ENCODE assay signal across 17 mouse cellular contexts in genomic region chr19:6181629-6182028, GRCm38 (mm10). TPM values are rescaled to one million over a fixed set of nuclear protein-coding genes. Genes with fewer than 3 reads are reported as not detected.
DNase-seq lines count a peak whose midpoint lies in the region; ATAC-seq lines count a peak whose summit lies in the region.
"Had no signal": no experiment of that assay in that cellular context is flagged by ENCODE, and none has a peak within 500 bp of the region (broad histone marks: within the 10 kb centered on the region; RNA-seq: fewer than 3 reads in every experiment).

No protein-coding gene starts in this region.

- intact Hi-C loops in left cerebral cortex, postnatal 4 days (cut with DNase I): no loop called here

- peak; percentile 32 for DNase-seq in adrenal gland, postnatal 14 days
- no peak for DNase-seq in adrenal gland, adult 18-20 months (ENCODE audit: low spot score in 2 of 2)
- peak; percentile 23 for DNase-seq in midbrain, embryonic 10.5 days (ENCODE audit: low spot score)
- DNase-seq in midbrain, embryonic 11.5 days (ENCODE audit: low spot score, missing footprints): no peak
- peak; percentile 11 for DNase-seq in c-Kit-positive CD71-positive TER-119-positive erythroid progenitor cells, embryonic 14.5 days (ENCODE audit: low spot score)
- peak; percentile 58 for DNase-seq in mesoderm, embryonic 11.5 days (ENCODE audit: low read depth, low spot score)
- DNase-seq in left cerebral cortex, postnatal 4 days: no peak
- DNase-seq in forebrain, embryonic 10.5 days (ENCODE audit: extremely low spot score, low spot score): no peak
- DNase-seq: cerebellum, adult 9-11 months; kidney, postnatal 25 days; thymus, adult 18-20 months had no signal

- no peaks in the 10 kb centered on the region for H3K36me3 ChIP-seq in midbrain, embryonic 10.5 days
- H3K36me3 ChIP-seq in midbrain, embryonic 11.5 days (ENCODE audit: control insufficient read depth, insufficient read depth, low read length): no peaks in the 10 kb centered on the region
- H3K36me3 ChIP-seq in forebrain, embryonic 10.5 days (replicated peaks): no peaks in the 10 kb centered on the region
- H3K36me3 ChIP-seq: forebrain, embryonic 12.5 days; limb, embryonic 12.5 days; neural tube, embryonic 13.5 days had no signal

- no peak overlapping the region for H3K27ac ChIP-seq in midbrain, embryonic 10.5 days (replicated peaks)
- H3K27ac ChIP-seq in midbrain, embryonic 11.5 days (ENCODE audit: low read depth, low read length): no peak overlapping the region
- H3K27ac ChIP-seq in forebrain, embryonic 10.5 days: no peak overlapping the region
- H3K27ac ChIP-seq: forebrain, embryonic 12.5 days; limb, embryonic 12.5 days; neural tube, embryonic 13.5 days had no signal

- no peak overlapping the region for H3K9ac ChIP-seq in midbrain, embryonic 11.5 days (ENCODE audit: low read length)
- H3K9ac ChIP-seq: forebrain, embryonic 12.5 days; limb, embryonic 12.5 days; neural tube, embryonic 13.5 days had no signal

- H3K27me3 ChIP-seq in midbrain, embryonic 10.5 days (ENCODE audit: low read depth, poor library complexity, severe bottlenecking): no peaks in the 10 kb centered on the region
- no peaks in the 10 kb centered on the region for H3K27me3 ChIP-seq in midbrain, embryonic 11.5 days (ENCODE audit: control insufficient read depth, insufficient read depth, low read length)
- no peaks in the 10 kb centered on the region for H3K27me3 ChIP-seq in forebrain, embryonic 10.5 days (ENCODE audit: poor library complexity, severe bottlenecking)
- H3K27me3 ChIP-seq: forebrain, embryonic 12.5 days; limb, embryonic 12.5 days; neural tube, embryonic 13.5 days had no signal

- H3K9me3 ChIP-seq in midbrain, embryonic 10.5 days (replicated peaks): peaks cover 7% of the 10 kb centered on the region; the same call in 1 of the 2 replicates
- no peaks in the 10 kb centered on the region for H3K9me3 ChIP-seq in midbrain, embryonic 11.5 days (ENCODE audit: control insufficient read depth, low read length)
- H3K9me3 ChIP-seq in forebrain, embryonic 10.5 days: peaks cover 5% of the 10 kb centered on the region; the same call in 1 of the 2 replicates
- H3K9me3 ChIP-seq: forebrain, embryonic 12.5 days; limb, embryonic 12.5 days; neural tube, embryonic 13.5 days had no signal

- H3K4me1 ChIP-seq in midbrain, embryonic 10.5 days: peaks cover 6% of the 10 kb centered on the region
- no peaks in the 10 kb centered on the region for H3K4me1 ChIP-seq in midbrain, embryonic 11.5 days (ENCODE audit: control insufficient read depth, insufficient read depth, low read length)
- peaks cover 3% of the 10 kb centered on the region; the same call in 1 of the 2 replicates for H3K4me1 ChIP-seq in forebrain, embryonic 10.5 days
- H3K4me1 ChIP-seq: neural tube, embryonic 13.5 days had no signal

- no peak overlapping the region for H3K4me3 ChIP-seq in midbrain, embryonic 10.5 days
- no peak overlapping the region for H3K4me3 ChIP-seq in midbrain, embryonic 11.5 days (ENCODE audit: low read depth, low read length)
- H3K4me3 ChIP-seq in forebrain, embryonic 10.5 days: no peak overlapping the region
- H3K4me3 ChIP-seq: forebrain, embryonic 12.5 days; limb, embryonic 12.5 days; neural tube, embryonic 13.5 days had no signal

- ATAC-seq in midbrain, embryonic 11.5 days (ENCODE audit: low FRiP score): no peak

- H3K4me2 ChIP-seq in midbrain, embryonic 11.5 days: no peak overlapping the region
- H3K4me2 ChIP-seq: forebrain, embryonic 12.5 days; limb, embryonic 12.5 days; neural tube, embryonic 13.5 days had no signal

- 28% methylated on average over 5 of the region's 5 CpGs for WGBS in midbrain, embryonic 10.5 days
- 22% methylated on average over 5 of the region's 5 CpGs for WGBS in midbrain, embryonic 11.5 days
- 25% methylated on average over 5 of the region's 5 CpGs for WGBS in forebrain, embryonic 10.5 days

RNA-seq across cellular contexts. Expression of gene Majin, which starts 2.6 kb away (rescaled TPM):
- total RNA-seq in adrenal gland, postnatal 14 days (2021): 1.0 and 1.2 TPM in 2 replicates
- 1 to 10 TPM in 1 of 2 experiments, under 1 TPM in 1; 0.99 to 1.3 TPM for total RNA-seq in adrenal gland, adult 18-20 months (2021)
- not detected in 2 replicates for polyA plus RNA-seq in midbrain, embryonic 10.5 days (2016; fragmentation: Nextera tagmentation; extraction: Ambion mirVana)
- polyA plus RNA-seq in midbrain, embryonic 11.5 days (2014; fragmentation: Nextera tagmentation; extraction: Ambion mirVana): not detected in 2 replicates
- not detected for total RNA-seq in left cerebral cortex, postnatal 4 days (2021)
- not detected in 2 replicates for polyA plus RNA-seq in forebrain, embryonic 10.5 days (2016; fragmentation: Nextera tagmentation; extraction: Ambion mirVana)
- total RNA-seq: gastrocnemius, postnatal 4 days; heart, postnatal 14 days had no signal
- polyA plus RNA-seq: C2C12; forebrain, embryonic 12.5 days; limb, embryonic 12.5 days; neural tube, embryonic 13.5 days had no signal

RNA-seq across cellular contexts. Expression of gene Arl2, which starts 40.3 kb away (rescaled TPM):
- 61.2 and 61.5 TPM in 2 replicates for total RNA-seq in adrenal gland, postnatal 14 days (2021)
- total RNA-seq in adrenal gland, adult 18-20 months (2021): 10 to 100 TPM; 84.7 to 87.7 TPM
- polyA plus RNA-seq in midbrain, embryonic 10.5 days (2016; fragmentation: Nextera tagmentation; extraction: Ambion mirVana): 118 and 124 TPM in 2 replicates
- polyA plus RNA-seq in midbrain, embryonic 11.5 days (2014; fragmentation: Nextera tagmentation; extraction: Ambion mirVana): 75.6 and 86.1 TPM in 2 replicates
- 10 to 100 TPM; 54.3 to 62.5 TPM for total RNA-seq in left cerebral cortex, postnatal 4 days (2021)
- 112 and 113 TPM in 2 replicates for polyA plus RNA-seq in forebrain, embryonic 10.5 days (2016; fragmentation: Nextera tagmentation; extraction: Ambion mirVana)

RNA-seq across cellular contexts. Expression of gene Batf2, which starts 40.8 kb away (rescaled TPM):
- 0.52 and 1.5 TPM in 2 replicates for total RNA-seq in adrenal gland, postnatal 14 days (2021)
- total RNA-seq in adrenal gland, adult 18-20 months (2021): 1 to 10 TPM; 1.6 to 3.1 TPM
- not detected in 2 replicates for polyA plus RNA-seq in midbrain, embryonic 10.5 days (2016; fragmentation: Nextera tagmentation; extraction: Ambion mirVana)
- not detected in 2 replicates for polyA plus RNA-seq in midbrain, embryonic 11.5 days (2014; fragmentation: Nextera tagmentation; extraction: Ambion mirVana)
- not detected for total RNA-seq in left cerebral cortex, postnatal 4 days (2021)
- not detected in 2 replicates for polyA plus RNA-seq in forebrain, embryonic 10.5 days (2016; fragmentation: Nextera tagmentation; extraction: Ambion mirVana)
- polyA plus RNA-seq: forebrain, embryonic 12.5 days; limb, embryonic 12.5 days; neural tube, embryonic 13.5 days had no signal

RNA-seq across cellular contexts. Expression of gene Gpha2, which starts 44.6 kb away (rescaled TPM):
- 19.6 and 20.2 TPM in 2 replicates for total RNA-seq in adrenal gland, postnatal 14 days (2021)
- 10 to 100 TPM; 21.9 to 24.2 TPM for total RNA-seq in adrenal gland, adult 18-20 months (2021)
- not detected in 2 replicates for polyA plus RNA-seq in midbrain, embryonic 10.5 days (2016; fragmentation: Nextera tagmentation; extraction: Ambion mirVana)
- 0.39 and 0.40 TPM in 2 replicates for polyA plus RNA-seq in midbrain, embryonic 11.5 days (2014; fragmentation: Nextera tagmentation; extraction: Ambion mirVana)
- total RNA-seq in left cerebral cortex, postnatal 4 days (2021): not detected
- polyA plus RNA-seq in forebrain, embryonic 10.5 days (2016; fragmentation: Nextera tagmentation; extraction: Ambion mirVana): 0.58 TPM in 1 of 2 replicates, not detected in the other
- total RNA-seq: gastrocnemius, postnatal 4 days; heart, postnatal 14 days had no signal
- polyA plus RNA-seq: neural tube, embryonic 13.5 days had no signal

RNA-seq across cellular contexts. Expression of gene Snx15, which starts 53.5 kb away (rescaled TPM):
- total RNA-seq in adrenal gland, postnatal 14 days (2021): 21.7 and 23.6 TPM in 2 replicates
- total RNA-seq in adrenal gland, adult 18-20 months (2021): 10 to 100 TPM; 26.8 to 28.1 TPM
- polyA plus RNA-seq in midbrain, embryonic 10.5 days (2016; fragmentation: Nextera tagmentation; extraction: Ambion mirVana): 24.0 and 28.9 TPM in 2 replicates
- 23.8 and 26.1 TPM in 2 replicates for polyA plus RNA-seq in midbrain, embryonic 11.5 days (2014; fragmentation: Nextera tagmentation; extraction: Ambion mirVana)
- total RNA-seq in left cerebral cortex, postnatal 4 days (2021): 10 to 100 TPM; 36.0 to 41.2 TPM
- 24.1 and 25.6 TPM in 2 replicates for polyA plus RNA-seq in forebrain, embryonic 10.5 days (2016; fragmentation: Nextera tagmentation; extraction: Ambion mirVana)

Comparison
In these comparisons a context has a peak if more than half of its experiments do, and no peak if none do; other contexts are left out.
1. DNase-seq: peak in adrenal gland, postnatal 14 days (single experiment), midbrain, embryonic 10.5 days (single experiment), c-Kit-positive CD71-positive TER-119-positive erythroid progenitor cells, embryonic 14.5 days (single experiment) and mesoderm, embryonic 11.5 days (single experiment); none in adrenal gland, adult 18-20 months (0 of 2), midbrain, embryonic 11.5 days (single experiment), left cerebral cortex, postnatal 4 days (single experiment) and forebrain, embryonic 10.5 days (single experiment).